Mouse (Mus musculus) midbrain, embryonic 10.5 days (tissue): Measurements from ENCODE around the gene Slc13a2. TPM values are rescaled to one million over a fixed set of nuclear protein-coding genes. Genes with fewer than 3 reads are reported as not detected.

ENCODE experiments used
- DNase-seq: peaks from one replicate; pipeline ENCODE4 v3.0.0-alpha.2; 2017; ENCODE audit warnings: low spot score
- H3K27ac ChIP-seq: fragments of 300-500 bp; sonication (generic); replicated peaks from 2 replicates; pipeline ENCODE4 v1.5.1; 2016; ENCODE audit warnings: mild to moderate bottlenecking
- H3K27me3 ChIP-seq: fragments of 300-500 bp; sonication (generic); 2 replicates; pipeline ENCODE4 v1.6.1; 2016; ENCODE audit warnings: low read depth, mild to moderate bottlenecking; ENCODE audit not compliant: poor library complexity, severe bottlenecking
- H3K36me3 ChIP-seq: fragments of 300-500 bp; sonication (generic); 2 replicates; pipeline ENCODE4 v1.6.1; 2016; ENCODE audit warnings: mild to moderate bottlenecking, moderate library complexity
- H3K4me1 ChIP-seq: fragments of 300-500 bp; sonication (generic); 2 replicates; pipeline ENCODE4 v1.6.1; 2016
- H3K4me3 ChIP-seq: fragments of 300-500 bp; sonication (generic); 2 replicates; pipeline ENCODE4 v1.5.1; 2016; ENCODE audit warnings: mild to moderate bottlenecking, moderate library complexity
- H3K9me3 ChIP-seq: fragments of 300-500 bp; sonication (generic); replicated peaks from 2 replicates; pipeline ENCODE4 v1.6.1; 2016; ENCODE audit warnings: mild to moderate bottlenecking
- WGBS: fragments of 180-500 bp; shearing (Covaris S2); methylation state at CpG from one replicate; pipeline ENCODE4 v1.1.7; 2016; 5-methylcytosine and 5-hydroxymethylcytosine counted together
- polyA plus RNA-seq: library from polyadenylated mRNA; unstranded; fragments of >200 nt; fragmentation: Nextera tagmentation; extraction: Ambion mirVana; gene quantifications from 2 replicates; pipeline ENCODE4 v1.2.1, GENCODE M21; 2016

Gene Slc13a2
- polyA plus RNA-seq, 1 experiment from 2014 or later, result not detected

DNA sequence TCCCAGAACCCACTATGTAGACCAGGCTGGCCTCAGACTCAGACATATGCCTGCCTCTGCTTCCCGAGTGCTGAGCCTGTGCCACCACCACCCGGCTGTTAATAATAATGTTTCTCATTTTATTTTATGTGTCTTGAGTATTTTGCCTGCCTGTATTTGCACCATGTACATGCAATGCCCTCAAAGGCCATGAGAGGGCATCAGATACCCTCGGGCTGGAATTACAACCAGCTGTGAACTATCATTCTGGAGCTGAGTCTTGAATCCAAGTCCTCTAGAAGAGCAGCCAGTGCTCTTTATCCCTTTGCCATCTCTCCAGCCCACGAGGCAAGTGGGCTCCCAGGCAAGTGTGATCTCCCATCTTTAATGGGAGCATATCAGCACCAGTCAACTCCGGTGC is 33.3 kb upstream of the Slc13a2 start:
- Histone ChIP-seq H3K27ac (no peak overlapping the region), H3K4me1 (0 out of 2 replicates have a peak, but pooled peaks cover 5% of the 10 kb centered on the region), H3K27me3 (no peaks in the 10 kb centered on the region), H3K4me3 (no peak overlapping the region), H3K36me3 (no peaks in the 10 kb centered on the region), H3K9me3 (no peaks in the 10 kb centered on the region)
- WGBS, result 49% methylated on average over 5 of the region's 5 CpGs
- DNase-seq, result peak; percentile 41

DNA sequence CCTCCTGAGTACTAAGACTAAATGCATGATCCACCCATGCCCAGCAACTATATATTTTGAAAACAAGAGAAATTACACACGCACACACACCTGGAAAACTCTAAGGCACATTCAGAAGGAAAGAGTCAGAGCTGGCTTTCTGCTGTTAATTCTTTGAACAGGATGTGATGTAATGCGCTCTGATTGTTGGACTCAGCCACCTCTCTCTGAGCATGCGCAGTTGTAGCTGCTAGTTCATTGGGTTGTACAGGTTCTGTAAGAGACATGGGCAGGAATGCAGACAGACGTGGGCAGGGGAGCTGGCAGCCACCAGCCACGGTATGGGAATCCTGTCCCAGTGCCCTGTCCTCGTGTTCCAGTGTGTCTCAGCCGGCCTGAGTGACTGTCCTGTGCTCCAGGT is 32.3 kb upstream of the Slc13a2 start:
- 0 out of 2 replicates have a peak, but pooled peaks cover 5% of the 10 kb centered on the region for H3K4me1 ChIP-seq
- 72% methylated on average over 7 of the region's 7 CpGs for WGBS
- no peak overlapping the region for H3K27ac ChIP-seq
- DNase-seq, result no peak
- H3K4me3 ChIP-seq, result no peak overlapping the region
- no peaks in the 10 kb centered on the region for H3K9me3 ChIP-seq
- no peaks in the 10 kb centered on the region for H3K27me3 ChIP-seq
- no peaks in the 10 kb centered on the region for H3K36me3 ChIP-seq

DNA sequence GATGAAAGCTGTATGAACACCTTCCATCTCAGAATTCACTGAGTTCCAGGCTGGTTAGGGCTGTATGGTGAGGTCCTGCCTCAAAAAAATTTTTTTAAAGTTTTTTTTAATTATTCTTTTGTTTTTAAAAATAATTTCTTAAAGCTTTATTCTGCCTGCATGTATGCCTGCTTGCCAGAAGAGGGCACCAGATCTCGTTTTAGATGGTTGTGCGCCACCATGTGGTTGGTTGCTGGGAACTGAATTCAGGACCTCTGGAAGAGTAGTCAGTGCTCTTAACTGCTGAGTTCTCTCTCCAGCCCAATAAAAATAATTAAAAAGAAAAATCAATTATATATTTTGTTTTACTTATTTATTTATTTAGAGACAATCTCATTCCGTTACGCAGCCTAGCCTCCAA is 31.7 kb upstream of the Slc13a2 start:
- 10% methylated on average over 4 of the region's 4 CpGs for WGBS
- H3K4me1 ChIP-seq, result 0 out of 2 replicates have a peak, but pooled peaks cover 5% of the 10 kb centered on the region

DNA sequence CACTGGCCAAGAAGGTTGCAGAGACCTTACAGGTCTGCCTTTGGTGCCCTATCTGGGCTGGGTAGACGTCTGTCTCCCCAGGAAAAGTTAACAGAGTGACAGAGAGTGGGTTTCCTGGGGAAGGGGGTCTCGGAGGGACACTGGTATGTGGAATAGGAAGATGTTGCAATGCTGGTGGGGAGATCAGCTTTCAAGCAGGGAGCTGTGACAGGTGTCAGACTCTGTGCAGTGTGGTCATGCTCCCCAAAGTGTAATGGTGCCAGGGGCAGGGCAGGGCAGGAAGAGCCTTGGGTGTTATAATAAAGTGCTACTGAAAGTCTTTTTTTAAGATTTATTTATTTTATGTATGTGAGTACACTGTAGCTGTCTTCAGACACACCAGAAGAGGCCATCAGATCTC is 28.3 kb upstream of the Slc13a2 start:
- Histone ChIP-seq H3K36me3 (no peaks in the 10 kb centered on the region), H3K27me3 (no peaks in the 10 kb centered on the region), H3K4me3 (no peak overlapping the region), H3K9me3 (no peaks in the 10 kb centered on the region), H3K4me1 (no peaks in the 10 kb centered on the region), H3K27ac (no peak overlapping the region)
- no peak for DNase-seq
- 60% methylated on average over 2 of the region's 2 CpGs for WGBS

More for the DNA sequence above, 31.7 kb upstream of the Slc13a2 start:
- H3K36me3 ChIP-seq, result no peaks in the 10 kb centered on the region
- peak; percentile 52 for DNase-seq
- H3K9me3 ChIP-seq, result no peaks in the 10 kb centered on the region
- H3K4me3 ChIP-seq, result no peak overlapping the region
- H3K27me3 ChIP-seq, result no peaks in the 10 kb centered on the region
- no peak overlapping the region for H3K27ac ChIP-seq

DNA sequence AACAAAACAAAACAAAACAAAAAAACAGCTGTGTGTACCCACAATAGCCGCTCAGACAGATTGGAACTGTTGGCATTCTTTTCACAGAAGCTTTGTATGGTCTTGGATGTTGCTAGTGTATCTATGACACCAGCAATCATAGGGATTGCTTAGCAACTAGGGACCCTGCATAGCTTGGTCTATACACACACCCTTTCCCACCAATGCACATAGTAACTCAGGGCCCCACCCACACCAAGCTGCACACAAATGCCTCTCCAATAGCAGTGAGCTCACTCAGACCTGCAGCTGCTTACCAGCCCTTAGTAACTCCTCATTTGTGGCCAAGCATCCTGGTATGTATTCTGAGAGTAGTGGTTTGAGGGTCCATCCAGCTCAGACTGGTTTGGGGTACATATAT is 26.2 kb upstream of the Slc13a2 start:
- WGBS, result 97% methylated on average over 1 of the region's 1 CpGs
- no peak overlapping the region for H3K27ac ChIP-seq

DNA sequence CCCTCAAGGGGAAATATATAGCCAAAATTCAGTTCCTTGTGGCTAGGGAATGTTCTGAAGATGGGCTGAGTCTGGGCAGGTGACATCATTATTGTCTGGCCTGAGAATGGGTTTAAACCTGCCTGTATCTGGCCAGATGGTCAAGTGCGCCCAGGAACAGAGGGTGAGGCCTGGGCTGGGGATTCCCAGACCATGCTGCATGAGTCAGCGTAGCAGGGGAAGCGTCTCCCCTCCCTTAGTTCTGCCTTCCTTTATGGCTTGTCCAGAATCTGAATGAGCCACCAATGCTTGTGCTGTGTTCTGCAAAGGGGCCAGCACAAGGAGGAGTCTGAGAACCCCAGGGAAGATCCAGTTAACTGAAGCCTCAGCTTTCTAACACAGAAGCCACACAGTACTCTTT is 25.2 kb upstream of the Slc13a2 start:
- Histone ChIP-seq H3K27me3 (no peaks in the 10 kb centered on the region), H3K9me3 (no peaks in the 10 kb centered on the region), H3K4me3 (no peak overlapping the region), H3K36me3 (no peaks in the 10 kb centered on the region), H3K27ac (no peak overlapping the region), H3K4me1 (no peaks in the 10 kb centered on the region)
- no peak for DNase-seq
- WGBS, result 84% methylated on average over 3 of the region's 3 CpGs

More for the DNA sequence above, 26.2 kb upstream of the Slc13a2 start:
- Histone ChIP-seq H3K4me3 (no peak overlapping the region), H3K36me3 (no peaks in the 10 kb centered on the region), H3K9me3 (no peaks in the 10 kb centered on the region), H3K27me3 (no peaks in the 10 kb centered on the region), H3K4me1 (no peaks in the 10 kb centered on the region)
- DNase-seq, result no peak

DNA sequence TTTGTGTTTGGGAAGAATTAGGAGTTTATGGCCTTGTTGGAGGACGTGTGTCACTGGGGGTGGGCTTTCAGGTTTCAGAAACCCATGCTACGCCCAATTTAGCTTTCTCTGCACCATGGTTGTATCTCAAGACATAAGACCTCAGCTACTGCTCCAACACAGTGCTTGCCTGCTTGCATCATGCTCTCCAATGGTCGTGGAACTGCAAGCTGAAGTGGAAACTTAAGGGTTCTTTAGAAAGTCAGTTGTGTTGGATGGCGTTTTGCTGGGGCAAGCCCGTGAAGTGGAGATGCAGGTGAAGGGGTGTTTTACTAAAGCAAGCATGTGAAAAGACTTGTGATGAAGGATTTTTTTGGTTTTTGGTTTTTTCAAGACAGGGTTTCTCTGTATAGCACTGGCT is 21.1 kb upstream of the Slc13a2 start:
- Histone ChIP-seq H3K4me1 (no peaks in the 10 kb centered on the region), H3K27ac (no peak overlapping the region), H3K4me3 (no peak overlapping the region), H3K27me3 (no peaks in the 10 kb centered on the region), H3K36me3 (no peaks in the 10 kb centered on the region), H3K9me3 (no peaks in the 10 kb centered on the region)
- WGBS, result 80% methylated on average over 5 of the region's 5 CpGs
- no peak for DNase-seq

DNA sequence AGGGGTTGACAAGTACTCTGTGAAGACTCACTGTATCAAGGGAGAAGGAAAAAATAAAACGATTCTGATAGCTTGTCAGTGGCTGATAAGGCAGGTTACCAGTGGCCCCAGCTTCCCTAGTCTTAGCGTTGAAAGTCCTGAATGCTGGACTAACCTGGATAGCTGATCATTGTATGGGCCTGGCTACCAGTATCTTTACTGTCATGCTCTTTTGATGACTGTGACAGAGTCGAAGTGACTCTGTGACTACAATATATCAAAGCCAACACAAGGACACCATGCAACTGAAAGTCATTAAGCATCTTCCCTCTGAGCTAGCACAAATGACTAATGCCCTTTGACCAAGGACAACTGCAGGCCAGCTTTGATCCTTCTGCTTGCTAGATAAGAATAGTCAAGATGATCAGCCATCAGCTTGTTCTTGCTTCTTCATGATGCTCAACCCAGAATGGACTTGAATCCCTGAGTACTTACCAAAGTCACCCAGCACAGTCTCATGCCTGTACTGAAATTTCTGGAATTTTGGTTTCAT is 16.4 kb upstream of the Slc13a2 start:
- Histone ChIP-seq H3K4me3 (no peak overlapping the region), H3K9me3 (no peaks in the 10 kb centered on the region), H3K27ac (no peak overlapping the region), H3K4me1 (peaks cover 10% of the 10 kb centered on the region), H3K27me3 (no peaks in the 10 kb centered on the region), H3K36me3 (no peaks in the 10 kb centered on the region)
- WGBS, result 88% methylated on average over 3 of the region's 3 CpGs
- no peak for DNase-seq

DNA sequence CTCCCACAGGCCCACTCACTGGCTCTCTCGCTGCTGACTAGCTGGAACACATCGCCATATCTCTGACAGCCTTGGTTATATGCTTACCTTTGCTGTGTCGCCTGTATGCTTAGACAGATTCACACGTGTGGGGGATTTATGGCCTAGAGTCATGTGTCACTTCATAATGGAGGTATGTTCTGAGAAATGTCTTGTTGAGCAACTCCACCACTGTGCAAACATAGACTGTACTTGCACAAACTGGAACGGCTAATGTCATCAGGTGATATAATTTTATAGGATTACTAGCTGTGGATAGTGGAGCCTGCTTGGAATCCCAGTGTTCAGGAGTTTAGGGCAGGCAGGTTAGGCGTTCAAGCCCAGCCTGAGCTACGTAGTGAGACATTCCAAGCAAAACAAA is 15.2 kb upstream of the Slc13a2 start:
- H3K27me3 ChIP-seq, result no peaks in the 10 kb centered on the region
- no peaks in the 10 kb centered on the region for H3K9me3 ChIP-seq
- 93% methylated on average over 7 of the region's 7 CpGs for WGBS
- no peaks in the 10 kb centered on the region for H3K36me3 ChIP-seq
- no peak for DNase-seq
- no peak overlapping the region for H3K27ac ChIP-seq
- peaks cover 10% of the 10 kb centered on the region for H3K4me1 ChIP-seq
- no peak overlapping the region for H3K4me3 ChIP-seq

DNA sequence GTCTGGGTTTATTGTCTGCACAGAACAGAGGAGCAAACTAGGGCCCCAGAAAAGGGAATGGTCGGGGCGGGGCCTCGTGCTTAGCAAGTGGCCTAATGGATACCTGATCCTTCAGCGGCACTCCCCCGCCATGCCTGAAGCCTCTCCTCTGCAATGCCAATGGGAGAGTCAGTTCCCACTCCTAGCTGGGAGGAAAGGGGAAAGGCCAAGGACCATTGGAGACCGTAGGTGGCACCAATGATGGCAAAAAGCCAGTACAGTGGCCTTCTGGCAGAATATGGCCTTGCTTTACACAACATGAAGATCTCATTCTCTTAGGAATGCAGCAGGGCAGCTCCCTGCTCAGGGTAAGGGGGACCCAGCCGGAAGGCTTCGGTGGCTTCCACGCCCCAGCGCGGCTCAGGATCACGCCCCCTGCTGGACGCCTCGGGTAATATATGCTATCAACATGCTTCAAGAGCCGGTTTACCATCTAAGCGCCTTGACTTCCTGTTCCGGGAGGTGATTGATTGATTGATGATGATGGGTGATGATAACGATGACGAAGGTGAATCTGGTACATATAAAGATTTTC is 13.8 kb upstream of the Slc13a2 start:
- peak; percentile 77 for DNase-seq
- Histone ChIP-seq H3K4me1 (peaks cover 10% of the 10 kb centered on the region), H3K36me3 (no peaks in the 10 kb centered on the region), H3K4me3 (peak overlapping the region; percentile 31), H3K9me3 (no peaks in the 10 kb centered on the region), H3K27ac (peak overlapping the region; percentile 70), H3K27me3 (no peaks in the 10 kb centered on the region)
- WGBS, result 8% methylated on average over 19 of the region's 19 CpGs

DNA sequence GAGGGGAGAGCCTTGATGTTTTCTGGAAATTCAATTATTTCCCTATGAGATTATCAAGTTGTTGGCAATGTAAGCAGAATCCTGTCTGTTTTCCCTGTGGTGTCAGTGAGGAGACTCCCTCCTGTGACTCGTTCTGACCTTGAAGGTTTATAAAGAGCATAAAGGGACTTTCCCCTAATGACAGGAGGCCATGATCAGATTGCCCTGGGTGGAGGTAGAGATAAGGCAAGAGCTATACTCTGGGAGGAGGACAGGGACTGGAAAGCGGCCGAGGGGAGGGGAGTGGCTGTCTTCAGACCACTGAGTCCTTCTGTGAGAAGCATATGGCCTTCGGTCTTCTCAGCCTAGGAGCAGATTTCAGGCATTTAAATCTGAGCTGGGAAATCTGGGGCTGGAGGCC is 12.0 kb upstream of the Slc13a2 start:
- Histone ChIP-seq H3K27me3 (no peaks in the 10 kb centered on the region), H3K27ac (no peak overlapping the region), H3K9me3 (no peaks in the 10 kb centered on the region), H3K36me3 (no peaks in the 10 kb centered on the region), H3K4me3 (no peak overlapping the region), H3K4me1 (peaks cover 10% of the 10 kb centered on the region)
- 77% methylated on average over 4 of the region's 4 CpGs for WGBS
- no peak for DNase-seq

DNA sequence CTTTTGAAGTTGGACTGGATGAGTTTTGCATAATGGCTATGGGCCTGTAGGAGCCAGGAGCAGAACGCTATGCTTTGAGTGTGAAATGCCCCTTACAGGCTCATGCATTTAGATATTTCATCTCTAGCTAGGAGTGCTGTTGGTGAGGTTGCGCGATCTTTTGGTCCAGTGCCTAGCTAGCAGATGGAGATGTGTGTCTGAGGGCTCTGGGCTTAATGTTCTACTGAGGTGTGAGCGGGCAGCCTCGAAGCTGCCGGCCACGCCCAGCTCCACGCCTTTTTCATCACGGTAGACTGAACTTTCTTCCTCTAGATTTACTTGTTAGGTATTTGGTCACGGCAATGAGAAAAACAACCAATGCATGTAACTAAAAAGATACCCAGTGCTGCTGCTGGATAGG is 9.2 kb upstream of the Slc13a2 start:
- H3K36me3 ChIP-seq, result no peaks in the 10 kb centered on the region
- H3K4me1 ChIP-seq, result peaks cover 9% of the 10 kb centered on the region
- DNase-seq, result no peak
- no peaks in the 10 kb centered on the region for H3K27me3 ChIP-seq
- H3K27ac ChIP-seq, result no peak overlapping the region
- H3K9me3 ChIP-seq, result no peaks in the 10 kb centered on the region
- no peak overlapping the region for H3K4me3 ChIP-seq
- 93% methylated on average over 10 of the region's 10 CpGs for WGBS

DNA sequence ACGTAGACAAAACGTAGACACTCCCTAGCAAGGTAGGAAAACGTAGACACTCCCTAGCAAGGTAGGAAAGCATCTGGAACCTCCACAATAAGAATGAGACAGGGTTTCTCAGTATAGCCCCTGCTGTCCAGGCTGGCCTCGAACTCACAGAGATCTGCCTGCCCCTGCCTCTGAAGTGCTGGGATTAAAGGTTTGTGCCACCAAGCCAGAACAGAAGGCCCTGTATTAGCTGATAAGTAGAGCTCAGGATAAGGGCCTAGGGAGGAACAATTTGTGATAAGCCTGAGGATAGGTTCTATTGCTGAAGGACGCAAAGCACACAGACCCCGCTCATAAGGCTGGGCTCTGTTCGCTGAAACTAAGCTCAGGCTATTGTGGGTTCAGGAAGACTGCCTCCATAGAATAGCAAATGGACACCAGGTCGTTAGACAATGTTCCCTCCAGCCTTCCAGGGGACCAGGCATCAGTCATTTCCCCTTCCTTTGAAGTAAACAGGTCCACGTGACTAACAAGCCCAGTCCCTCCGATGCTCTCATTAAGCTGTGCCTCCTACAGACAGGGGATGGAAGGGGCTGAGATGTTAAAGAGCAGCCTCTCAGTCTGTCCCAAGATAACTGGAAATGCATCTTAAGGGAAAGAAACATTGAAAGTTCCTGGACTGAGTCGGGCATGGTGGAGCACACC is 8.3 kb upstream of the Slc13a2 start:
- Histone ChIP-seq H3K9me3 (no peaks in the 10 kb centered on the region), H3K27ac (no peak overlapping the region), H3K4me3 (no peak overlapping the region), H3K4me1 (peaks cover under 1% of the 10 kb centered on the region), H3K36me3 (no peaks in the 10 kb centered on the region), H3K27me3 (no peaks in the 10 kb centered on the region)
- DNase-seq, result no peak
- 62% methylated on average over 11 of the region's 11 CpGs for WGBS
